Mouse (Mus musculus) ES-Bruce4 (cell line): ENCODE data around the gene Slc31a1. TPM values are rescaled to one million over a fixed set of nuclear protein-coding genes. Genes with fewer than 3 reads are reported as not detected.

ENCODE experiments used
- H3K27ac ChIP-seq: 2 replicates; pipeline ENCODE4 v1.5.1; 2012; ENCODE audit warnings: low read length, inconsistent platforms; ENCODE audit not compliant: insufficient read depth
- H3K27me3 ChIP-seq: 2 replicates; pipeline ENCODE4 v1.6.1; 2012; ENCODE audit warnings: mild to moderate bottlenecking, low read length, inconsistent platforms; ENCODE audit not compliant: control insufficient read depth, poor library complexity, insufficient read depth, severe bottlenecking
- H3K36me3 ChIP-seq: 2 replicates; pipeline ENCODE4 v1.6.1; 2012; ENCODE audit warnings: inconsistent platforms, mild to moderate bottlenecking, low read length, moderate library complexity; ENCODE audit not compliant: control insufficient read depth, poor library complexity, insufficient read depth, severe bottlenecking
- H3K4me1 ChIP-seq: one replicate; pipeline ENCODE4 v1.8.1; 2011; ENCODE audit warnings: low read length; ENCODE audit not compliant: control insufficient read depth, insufficient read depth
- H3K4me3 ChIP-seq: 2 replicates; pipeline ENCODE4 v1.5.1; 2011; ENCODE audit warnings: low read depth, mild to moderate bottlenecking, low read length
- H3K9ac ChIP-seq: 2 replicates; pipeline ENCODE4 v1.6.1; 2012; ENCODE audit warnings: low read depth, mild to moderate bottlenecking, inconsistent platforms; ENCODE audit not compliant: poor library complexity, severe bottlenecking
- H3K9me3 ChIP-seq: replicated peaks from 2 replicates; pipeline ENCODE4 v1.6.1; 2012; ENCODE audit warnings: mild to moderate bottlenecking, low read length, inconsistent platforms; ENCODE audit not compliant: control insufficient read depth, poor library complexity, insufficient read depth, severe bottlenecking
- CTCF ChIP-seq: IDR thresholded peaks from one replicate; pipeline ENCODE4 v1.8.1; 2011; ENCODE audit warnings: low read depth, low read length
- EP300 ChIP-seq: IDR thresholded peaks from 2 replicates; pipeline ENCODE4 v1.6.1; 2011; ENCODE audit warnings: low read depth, low read length; ENCODE audit not compliant: insufficient read depth
- POLR2A ChIP-seq: IDR thresholded peaks from one replicate; pipeline ENCODE4 v1.8.1; 2011; ENCODE audit warnings: low read length; ENCODE audit not compliant: insufficient read depth
- polyA plus RNA-seq: library from polyadenylated mRNA; stranded (reverse); fragments of >200 nt; gene quantifications from 2 replicates; pipeline ENCODE4 v1.2.4, GENCODE M21; 2011; ENCODE audit warnings: low read depth; ENCODE audit not compliant: missing spikeins, insufficient read depth, insufficient read length

The Slc31a1 gene
- polyA plus RNA-seq, 1 experiment: 56.8 TPM

GRCm38 (mm10) chr4:62360805-62361455 lies 403 bp downstream of the Slc31a1 start:
- Histone ChIP-seq H3K9ac (peak overlapping the region; percentile 76), H3K9me3 (no peaks in the 10 kb centered on the region), H3K27ac (peak overlapping the region; percentile 24; the same call in 1 of the 2 replicates), H3K27me3 (no peaks in the 10 kb centered on the region), H3K4me1 (no peaks in the 10 kb centered on the region), H3K36me3 (no peaks in the 10 kb centered on the region), H3K4me3 (peak overlapping the region; percentile 92)
- no peak for TF ChIP-seq POLR2A
- no peak for TF ChIP-seq CTCF
- TF ChIP-seq EP300: no peak

GRCm38 (mm10) chr4:62361571-62361970 lies 1.0 kb downstream of the Slc31a1 start:
- TF ChIP-seq POLR2A: no peak
- TF ChIP-seq CTCF: no peak
- TF ChIP-seq EP300: no peak
- Histone ChIP-seq H3K4me1 (no peaks in the 10 kb centered on the region), H3K4me3 (no peak overlapping the region), H3K36me3 (no peaks in the 10 kb centered on the region), H3K27ac (peak overlapping the region; percentile 24; the same call in 1 of the 2 replicates), H3K9ac (peak overlapping the region; percentile 76), H3K9me3 (no peaks in the 10 kb centered on the region), H3K27me3 (no peaks in the 10 kb centered on the region)

GRCm38 (mm10) chr4:62361997-62362396 lies 1.5 kb downstream of the Slc31a1 start:
- Histone ChIP-seq H3K9ac (peak overlapping the region; percentile 76), H3K4me1 (no peaks in the 10 kb centered on the region), H3K27me3 (no peaks in the 10 kb centered on the region), H3K4me3 (no peak overlapping the region), H3K36me3 (no peaks in the 10 kb centered on the region), H3K27ac (no peak overlapping the region), H3K9me3 (no peaks in the 10 kb centered on the region)
- no peak for TF ChIP-seq POLR2A
- TF ChIP-seq EP300: no peak
- no peak for TF ChIP-seq CTCF

DNA sequence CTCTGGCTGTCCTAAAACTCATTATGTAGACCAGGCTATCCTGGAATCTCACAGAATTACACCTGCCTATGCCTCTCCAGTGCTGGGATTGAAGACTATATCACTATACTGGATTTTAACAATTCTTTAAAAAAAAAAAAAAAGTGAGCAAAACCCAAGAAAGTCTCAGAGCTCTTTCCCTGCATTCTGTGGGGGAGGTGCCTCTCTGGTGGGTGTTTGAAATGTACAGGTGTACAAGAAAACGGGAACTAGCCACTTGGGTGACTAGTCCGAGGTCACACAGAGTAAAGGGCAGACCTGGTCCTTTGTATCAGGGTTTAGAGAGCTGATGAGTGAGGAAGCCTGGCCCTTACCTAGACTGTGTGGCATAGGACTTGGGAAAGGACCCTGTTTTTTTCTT lies 1.9 kb downstream of the Slc31a1 start:
- Histone ChIP-seq H3K9ac (no peak overlapping the region), H3K9me3 (no peaks in the 10 kb centered on the region), H3K4me3 (no peak overlapping the region), H3K27ac (no peak overlapping the region), H3K4me1 (no peaks in the 10 kb centered on the region), H3K27me3 (no peaks in the 10 kb centered on the region), H3K36me3 (no peaks in the 10 kb centered on the region)
- no peak for TF ChIP-seq CTCF
- no peak for TF ChIP-seq EP300

DNA sequence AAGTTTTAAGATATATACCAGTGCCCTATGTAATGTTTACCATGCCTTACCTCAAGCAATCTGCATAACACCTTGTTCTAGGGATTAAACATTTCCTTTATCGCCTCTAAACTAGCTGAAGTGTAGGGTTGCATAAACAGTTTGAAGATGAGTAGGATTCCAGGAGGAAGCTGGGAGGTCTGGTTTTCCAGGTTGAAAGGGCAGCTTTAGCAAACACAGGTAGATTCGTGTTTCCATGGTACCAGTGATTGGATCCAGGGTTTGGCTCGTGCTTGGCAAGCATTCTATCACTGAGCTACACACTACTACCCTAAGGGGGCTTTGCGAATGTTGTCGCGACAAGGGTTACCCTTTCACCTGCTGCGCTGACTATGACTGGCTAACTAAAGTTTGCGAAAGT lies 3.8 kb downstream of the Slc31a1 start:
- Histone ChIP-seq H3K9ac (no peak overlapping the region), H3K9me3 (no peaks in the 10 kb centered on the region), H3K36me3 (no peaks in the 10 kb centered on the region), H3K4me3 (no peak overlapping the region), H3K4me1 (no peaks in the 10 kb centered on the region), H3K27ac (no peak overlapping the region), H3K27me3 (no peaks in the 10 kb centered on the region)
- TF ChIP-seq POLR2A: no peak
- TF ChIP-seq CTCF: no peak
- no peak for TF ChIP-seq EP300

- Histone ChIP-seq H3K9ac (no peak overlapping the region), H3K4me3 (no peak overlapping the region), H3K4me1 (no peaks in the 10 kb centered on the region), H3K27ac (no peak overlapping the region), H3K36me3 (no peaks in the 10 kb centered on the region), H3K9me3 (no peaks in the 10 kb centered on the region), H3K27me3 (no peaks in the 10 kb centered on the region)
- TF ChIP-seq CTCF (no peak), POLR2A (no peak), EP300 (no peak)
Measured at GRCm38 (mm10) chr4:62366291-62366690, 5.8 kb downstream of the Slc31a1 start.
